Mouse (Mus musculus) CH12.LX (cell line): ENCODE data around the gene Agap3.

Source experiments
- CTCF ChIP-seq, 2 experiments: IDR thresholded peaks in 1 of 2; conservative IDR thresholded peaks in 1 of 2; 2 replicates each; pipeline ENCODE4 v1.5.1; 2011 to 2012; ENCODE audit warnings: low read depth in 2 of 2, low read length in 2 of 2, improper control_type of control experiment in 1 of 2, inconsistent platforms in 1 of 2, mild to moderate bottlenecking in 1 of 2, moderate library complexity in 1 of 2
- EP300 ChIP-seq: IDR thresholded peaks from 2 replicates; pipeline ENCODE4 v1.6.1; 2011; ENCODE audit warnings: low read length, improper control_type of control experiment
- GABPA ChIP-seq: IDR thresholded peaks from 2 replicates; pipeline ENCODE4 v1.6.1; 2012; ENCODE audit warnings: low read depth, low read length, improper control_type of control experiment, inconsistent platforms; ENCODE audit not compliant: insufficient replicate concordance
- HCFC1 ChIP-seq: IDR thresholded peaks from 2 replicates; pipeline ENCODE4 v1.6.1; 2012; ENCODE audit warnings: low read depth, mild to moderate bottlenecking, inconsistent platforms, low read length, improper control_type of control experiment
- MAFK ChIP-seq: IDR thresholded peaks from 2 replicates; pipeline ENCODE4 v1.6.1; 2011; ENCODE audit warnings: low read length, improper control_type of control experiment; ENCODE audit not compliant: insufficient replicate concordance
- MAX ChIP-seq: IDR thresholded peaks from 2 replicates; pipeline ENCODE4 v1.6.1; 2011; ENCODE audit warnings: low read length, improper control_type of control experiment
- MAZ ChIP-seq: IDR thresholded peaks from 2 replicates; pipeline ENCODE4 v1.6.1; 2012; ENCODE audit warnings: low read depth, mild to moderate bottlenecking, inconsistent platforms, low read length, improper control_type of control experiment, moderate library complexity
- POLR2A ChIP-seq: IDR thresholded peaks from 2 replicates; pipeline ENCODE4 v1.6.1; 2011; ENCODE audit warnings: low read depth, mild to moderate bottlenecking, improper control_type of control experiment, low read length
- POLR2AphosphoS2 ChIP-seq: IDR thresholded peaks from 2 replicates; pipeline ENCODE4 v1.6.1; 2011; ENCODE audit warnings: low read depth, low read length, improper control_type of control experiment
- RAD21 ChIP-seq: IDR thresholded peaks from 2 replicates; pipeline ENCODE4 v1.6.1; 2011; ENCODE audit warnings: low read depth, mild to moderate bottlenecking, low read length, improper control_type of control experiment, moderate library complexity
- USF1 ChIP-seq: IDR thresholded peaks from 2 replicates; pipeline ENCODE4 v1.6.1; 2014; ENCODE audit warnings: low read depth, mild to moderate bottlenecking, inconsistent platforms, low read length, improper control_type of control experiment

- TF ChIP-seq EP300 (no peak), USF1 (no peak), GABPA (no peak), POLR2A (no peak), HCFC1 (no peak), CTCF (conservative IDR thresholded peaks at IDR 0.05 in 1 of 2, IDR thresholded peaks at IDR 0.05 in 1 of 2; ENCODE audit: low read depth in 2 of 2, low read length in 2 of 2) (no peak), MAFK (no peak), MAX (no peak), MAZ (no peak), POLR2AphosphoS2 (no peak), RAD21 (no peak)
Measured at GRCm38 (mm10) chr5:24484963-24485362, 33.0 kb downstream of the Agap3 start.
